Comparison of ENCODE assay signal across 17 mouse cellular contexts in genomic region chr10:23610485-23610884, GRCm38 (mm10).
DNase-seq lines count a peak whose midpoint lies in the region; ATAC-seq and TF ChIP-seq lines count a peak whose summit lies in the region.
"Had no signal": no experiment of that assay in that cellular context is flagged by ENCODE, and none has a peak within 500 bp of the region (broad histone marks: within the 10 kb centered on the region; RNA-seq: fewer than 3 reads in every experiment).

No protein-coding gene starts in this region.

- H3ac ChIP-seq in myocyte (ENCODE audit: control insufficient read depth, insufficient read length), result no peak overlapping the region

- H3K4me3 ChIP-seq in heart, embryonic 14.5 days (ENCODE audit: control insufficient read depth in 1 of 2, insufficient read depth in 1 of 2, low read depth in 1 of 2, low read length in 2 of 2), result no peak overlapping the region
- no peak overlapping the region for H3K4me3 ChIP-seq in heart, embryonic 10.5 days
- no peak overlapping the region for H3K4me3 ChIP-seq in kidney, postnatal 0 days (replicated peaks; ENCODE audit: low read depth, low read length)
- H3K4me3 ChIP-seq in kidney, adult 2 months (ENCODE audit: insufficient read depth, low read depth, low read length), result no peak overlapping the region
- H3K4me3 ChIP-seq in stomach, embryonic 14.5 days (ENCODE audit: low read depth, low read length), result no peak overlapping the region
- no peak overlapping the region for H3K4me3 ChIP-seq in stomach, postnatal 0 days (ENCODE audit: low read depth, low read length)
- no peak overlapping the region for H3K4me3 ChIP-seq in myocyte
- H3K4me3 ChIP-seq: forebrain, embryonic 13.5 days; hindbrain, embryonic 15.5 days; limb, embryonic 12.5 days; liver, embryonic 12.5 days; midbrain, embryonic 13.5 days; neural tube, embryonic 13.5 days had no signal

- H3K4me1 ChIP-seq in heart, embryonic 14.5 days (ENCODE audit: control insufficient read depth in 2 of 2, insufficient read depth in 2 of 2, low read length in 2 of 2), result peaks cover 4 to 8% of the 10 kb centered on the region in 2 experiments
- H3K4me1 ChIP-seq in heart, embryonic 10.5 days, result no peaks in the 10 kb centered on the region
- no peaks in the 10 kb centered on the region; the same call in 1 of the 2 replicates for H3K4me1 ChIP-seq in kidney, postnatal 0 days (replicated peaks; ENCODE audit: insufficient read depth, low read length)
- H3K4me1 ChIP-seq in kidney, adult 2 months (ENCODE audit: control insufficient read depth, insufficient read depth, low read length), result no peaks in the 10 kb centered on the region
- H3K4me1 ChIP-seq in stomach, embryonic 14.5 days (ENCODE audit: control insufficient read depth, insufficient read depth, low read length), result no peaks in the 10 kb centered on the region
- no peaks in the 10 kb centered on the region for H3K4me1 ChIP-seq in stomach, postnatal 0 days (replicated peaks; ENCODE audit: control insufficient read depth, insufficient read depth)
- H3K4me1 ChIP-seq: hindbrain, embryonic 15.5 days; liver, embryonic 12.5 days; midbrain, embryonic 13.5 days; neural tube, embryonic 13.5 days had no signal

- H3K79me2 ChIP-seq in myocyte (ENCODE audit: control insufficient read depth, insufficient read depth), result no peaks in the 10 kb centered on the region

- H3K9ac ChIP-seq in heart, embryonic 14.5 days (ENCODE audit: low read length), result no peak overlapping the region
- no peak overlapping the region for H3K9ac ChIP-seq in kidney, postnatal 0 days (ENCODE audit: low read depth, low read length)
- no peak overlapping the region for H3K9ac ChIP-seq in stomach, embryonic 14.5 days (replicated peaks; ENCODE audit: low read depth, low read length)
- no peak overlapping the region for H3K9ac ChIP-seq in stomach, postnatal 0 days (ENCODE audit: low read length)
- H3K9ac ChIP-seq: forebrain, embryonic 13.5 days; hindbrain, embryonic 15.5 days; limb, embryonic 12.5 days; liver, embryonic 12.5 days; midbrain, embryonic 13.5 days; neural tube, embryonic 13.5 days had no signal

- no peak for TF ChIP-seq POLR2A in kidney, adult 2 months (IDR thresholded peaks at IDR 0.05; ENCODE audit: low read depth, low read length)
- TF ChIP-seq POLR2A in myocyte (IDR thresholded peaks at IDR 0.05; ENCODE audit: insufficient read length, low read depth), result no peak

- H3K36me3 ChIP-seq in heart, embryonic 14.5 days (ENCODE audit: control insufficient read depth, insufficient read depth, low read length), result no peaks in the 10 kb centered on the region
- H3K36me3 ChIP-seq in heart, embryonic 10.5 days, result no peaks in the 10 kb centered on the region
- no peaks in the 10 kb centered on the region for H3K36me3 ChIP-seq in kidney, postnatal 0 days (ENCODE audit: insufficient read depth, low read length)
- no peaks in the 10 kb centered on the region for H3K36me3 ChIP-seq in kidney, adult 2 months (ENCODE audit: control insufficient read depth, insufficient read depth, low read length)
- no peaks in the 10 kb centered on the region for H3K36me3 ChIP-seq in stomach, embryonic 14.5 days (ENCODE audit: control insufficient read depth, insufficient read depth, low read length)
- no peaks in the 10 kb centered on the region for H3K36me3 ChIP-seq in stomach, postnatal 0 days (ENCODE audit: control insufficient read depth, insufficient read depth, low read length)
- no peaks in the 10 kb centered on the region for H3K36me3 ChIP-seq in myocyte (ENCODE audit: control insufficient read depth, insufficient read depth)
- H3K36me3 ChIP-seq: G1E; hindbrain, embryonic 15.5 days; limb, embryonic 12.5 days; liver, embryonic 12.5 days; midbrain, embryonic 13.5 days; neural tube, embryonic 13.5 days had no signal

- no peak for ATAC-seq in heart, embryonic 14.5 days (ENCODE audit: insufficient number of reproducible peaks, insufficient read depth, low FRiP score, low read depth)
- no peak for ATAC-seq in kidney, postnatal 0 days (replicated peaks; ENCODE audit: low FRiP score, low read depth)
- ATAC-seq in stomach, embryonic 14.5 days (ENCODE audit: insufficient number of reproducible peaks, insufficient read depth, low FRiP score, low read depth), result no peak
- no peak for ATAC-seq in stomach, postnatal 0 days (ENCODE audit: low FRiP score, low TSS enrichment)
- ATAC-seq: liver, embryonic 12.5 days had no signal

- no peaks in the 10 kb centered on the region for H3K27me3 ChIP-seq in heart, embryonic 14.5 days (ENCODE audit: control insufficient read depth, insufficient read depth, low read length)
- no peaks in the 10 kb centered on the region for H3K27me3 ChIP-seq in heart, embryonic 10.5 days (ENCODE audit: insufficient read depth, poor library complexity, severe bottlenecking)
- no peaks in the 10 kb centered on the region for H3K27me3 ChIP-seq in kidney, postnatal 0 days (ENCODE audit: insufficient read depth, low read length)
- H3K27me3 ChIP-seq in kidney, adult 2 months (replicated peaks; ENCODE audit: control insufficient read depth, insufficient read depth, low read length), result no peaks in the 10 kb centered on the region
- no peaks in the 10 kb centered on the region for H3K27me3 ChIP-seq in stomach, embryonic 14.5 days (ENCODE audit: control insufficient read depth, insufficient read depth, low read length)
- H3K27me3 ChIP-seq in stomach, postnatal 0 days (ENCODE audit: control insufficient read depth, insufficient read depth, low read length), result no peaks in the 10 kb centered on the region
- H3K27me3 ChIP-seq in myocyte (ENCODE audit: control insufficient read depth, insufficient read depth, insufficient read length), result no peaks in the 10 kb centered on the region
- H3K27me3 ChIP-seq: CH12.LX; forebrain, embryonic 13.5 days; hindbrain, embryonic 15.5 days; limb, embryonic 12.5 days; liver, embryonic 12.5 days; midbrain, embryonic 13.5 days; neural tube, embryonic 13.5 days had no signal

- 37% methylated on average over 6 of the region's 6 CpGs for WGBS in heart, embryonic 14.5 days
- 65% methylated on average over 6 of the region's 6 CpGs for WGBS in heart, embryonic 10.5 days
- 71% methylated on average over 6 of the region's 6 CpGs for WGBS in kidney, postnatal 0 days
- WGBS in kidney, adult 2 months, result 74% methylated on average over 6 of the region's 6 CpGs
- WGBS in stomach, embryonic 14.5 days, result 57% methylated on average over 6 of the region's 6 CpGs
- 50% methylated on average over 6 of the region's 6 CpGs for WGBS in stomach, postnatal 0 days

- H3K27ac ChIP-seq in heart, embryonic 14.5 days (replicated peaks in 1 of 2; ENCODE audit: control insufficient read depth in 1 of 2, insufficient read depth in 1 of 2, low read depth in 2 of 2, low read length in 2 of 2), result 0 out of 4 replicates have a peak overlapping the region, but pooled peaks of 1 of the 2 experiments have one; percentile 20
- H3K27ac ChIP-seq in heart, embryonic 10.5 days, result no peak overlapping the region
- no peak overlapping the region for H3K27ac ChIP-seq in kidney, postnatal 0 days
- H3K27ac ChIP-seq in kidney, adult 2 months (ENCODE audit: insufficient read depth, low read depth, low read length), result no peak overlapping the region
- peak overlapping the region; percentile 39; the same call in 1 of the 2 replicates for H3K27ac ChIP-seq in stomach, embryonic 14.5 days (ENCODE audit: low read length)
- no peak overlapping the region for H3K27ac ChIP-seq in stomach, postnatal 0 days (replicated peaks)
- H3K27ac ChIP-seq: forebrain, embryonic 13.5 days; hindbrain, embryonic 15.5 days; limb, embryonic 12.5 days; liver, embryonic 12.5 days; midbrain, embryonic 13.5 days; neural tube, embryonic 13.5 days had no signal

- no peak for TF ChIP-seq EP300 in stomach, postnatal 0 days (optimal IDR thresholded peaks at IDR 0.05)

- peak overlapping the region; percentile 29; the same call in 1 of the 2 replicates for H3K4me2 ChIP-seq in heart, embryonic 14.5 days (ENCODE audit: low read length)
- no peak overlapping the region for H3K4me2 ChIP-seq in kidney, postnatal 0 days (ENCODE audit: low read length)
- no peak overlapping the region for H3K4me2 ChIP-seq in stomach, embryonic 14.5 days (replicated peaks; ENCODE audit: low read depth, low read length)
- H3K4me2 ChIP-seq in stomach, postnatal 0 days (replicated peaks; ENCODE audit: low read depth), result no peak overlapping the region
- H3K4me2 ChIP-seq in myocyte (ENCODE audit: low read depth), result peak overlapping the region; percentile 64
- H3K4me2 ChIP-seq: limb, embryonic 12.5 days; liver, embryonic 12.5 days; midbrain, embryonic 13.5 days; neural tube, embryonic 13.5 days had no signal

- no peaks in the 10 kb centered on the region for H3K9me3 ChIP-seq in heart, embryonic 14.5 days (ENCODE audit: control insufficient read depth, low read length)
- no peaks in the 10 kb centered on the region for H3K9me3 ChIP-seq in heart, embryonic 10.5 days
- H3K9me3 ChIP-seq in kidney, postnatal 0 days (replicated peaks; ENCODE audit: low read length), result no peaks in the 10 kb centered on the region
- H3K9me3 ChIP-seq in stomach, embryonic 14.5 days (ENCODE audit: control insufficient read depth, low read depth, low read length), result no peaks in the 10 kb centered on the region
- no peaks in the 10 kb centered on the region for H3K9me3 ChIP-seq in stomach, postnatal 0 days (ENCODE audit: control insufficient read depth, low read length)
- H3K9me3 ChIP-seq: forebrain, embryonic 13.5 days; G1E; hindbrain, embryonic 15.5 days; limb, embryonic 12.5 days; liver, embryonic 12.5 days; midbrain, embryonic 13.5 days; neural tube, embryonic 13.5 days had no signal

- no peak for DNase-seq in heart, embryonic 10.5 days (ENCODE audit: low spot score)
- peak; percentile 56 for DNase-seq in kidney, postnatal 0 days (ENCODE audit: low spot score)
- no peak for DNase-seq in kidney, adult 2 months
- DNase-seq in stomach, postnatal 0 days (ENCODE audit: low spot score), result no peak
- no peak for DNase-seq in neural tube, embryonic 10.5 days (ENCODE audit: extremely low spot score, low spot score)
- DNase-seq: heart, adult 11 months had no signal

- no peak for TF ChIP-seq CTCF in kidney, postnatal 0 days (IDR thresholded peaks at IDR 0.05; ENCODE audit: low read depth)
- no peak for TF ChIP-seq CTCF in kidney, adult 2 months (conservative IDR thresholded peaks at IDR 0.05; ENCODE audit: insufficient read depth, insufficient read length, low read depth, low read length)
- no peak for TF ChIP-seq CTCF in stomach, postnatal 0 days (IDR thresholded peaks at IDR 0.05; ENCODE audit: low read depth)

TF ChIP-seq in myocyte, 11 proteins besides CTCF, POLR2A, EP300 and RAD21 (continues in another document):
- no peak for TF ChIP-seq REST (IDR thresholded peaks at IDR 0.05; ENCODE audit: insufficient read depth, insufficient read length)
- TF ChIP-seq CEBPB (IDR thresholded peaks at IDR 0.05; ENCODE audit: insufficient read depth, poor library complexity, severe bottlenecking), result no peak
- TF ChIP-seq MYOD1 (IDR thresholded peaks at IDR 0.05; ENCODE audit: control insufficient read depth in 1 of 3, insufficient read length in 2 of 3, low read depth in 2 of 3), result no peak
- no peak for TF ChIP-seq E2F4 (IDR thresholded peaks at IDR 0.05; ENCODE audit: insufficient read depth)
- TF ChIP-seq MYOG (IDR thresholded peaks at IDR 0.05; ENCODE audit: control insufficient read depth in 1 of 3, insufficient read depth in 1 of 3, insufficient read length in 2 of 3, low read depth in 2 of 3), result no peak
- no peak for TF ChIP-seq MAX (IDR thresholded peaks at IDR 0.05; ENCODE audit: low read depth)
- no peak for TF ChIP-seq TCF12 (IDR thresholded peaks at IDR 0.05; ENCODE audit: insufficient read depth, poor library complexity, severe bottlenecking)

Comparison
In these comparisons a context has a peak if more than half of its experiments do, and no peak if none do; other contexts are left out.
1. H3K4me2 ChIP-seq: peak in heart, embryonic 14.5 days (single experiment) and myocyte (single experiment); none in kidney, postnatal 0 days (single experiment), stomach, embryonic 14.5 days (single experiment) and stomach, postnatal 0 days (single experiment).